Mouse (Mus musculus) retina, postnatal 7 days (tissue): ENCODE measurements around the gene Nfkb1.

Experiments
- DNase-seq: peaks from one replicate; pipeline ENCODE4 v3.0.0-alpha.2; 2012; ENCODE audit warnings: low read depth, low spot score

Nfkb1 gene

GRCm38 (mm10) chr3:135546212-135546923 is 145.0 kb downstream of the Nfkb1 start:
- DNase-seq: no peak
